In the genomic region with DNA sequence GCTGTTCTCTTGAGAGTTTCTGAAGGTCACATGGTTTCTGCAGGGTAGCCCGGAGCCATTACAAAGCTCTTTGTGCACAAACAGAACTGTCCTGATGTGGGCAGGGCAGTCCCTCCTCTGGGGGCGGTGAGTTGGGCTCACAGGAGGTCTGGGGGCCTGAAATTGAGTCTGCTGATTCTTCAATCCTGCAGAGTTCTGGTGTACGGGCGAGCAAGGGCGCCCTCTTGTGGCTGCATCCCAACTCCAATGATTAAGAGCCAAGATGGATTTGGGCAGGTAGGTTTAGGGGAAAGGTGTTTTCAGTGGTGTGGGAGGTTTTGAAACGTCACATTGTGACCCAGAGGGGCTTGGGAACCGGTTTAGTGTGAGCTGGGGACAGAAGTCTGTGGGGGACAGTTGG, we compare ENCODE assay signal across 8 mouse cellular contexts.
DNase-seq lines count a peak whose midpoint lies in the region; ATAC-seq lines count a peak whose summit lies in the region.

No protein-coding gene starts in this region.

- H3K27me3 ChIP-seq in forebrain, embryonic 11.5 days (ENCODE audit: control insufficient read depth, insufficient read depth, low read length), result no peaks in the 10 kb centered on the region
- no peaks in the 10 kb centered on the region for H3K27me3 ChIP-seq in splenic B cell, adult 2 months (ENCODE audit: control insufficient read depth, insufficient read depth, low read length, poor library complexity, severe bottlenecking)

- no peak overlapping the region for H3K4me3 ChIP-seq in forebrain, embryonic 11.5 days (ENCODE audit: low read depth, low read length)

- no peaks in the 10 kb centered on the region for H3K36me3 ChIP-seq in forebrain, embryonic 11.5 days (ENCODE audit: control insufficient read depth, insufficient read depth, low read length)
- H3K36me3 ChIP-seq in splenic B cell, adult 2 months (ENCODE audit: control insufficient read depth, insufficient read depth, low read length, poor library complexity, severe bottlenecking), result no peaks in the 10 kb centered on the region

- no peak for ATAC-seq in forebrain, embryonic 11.5 days (replicated peaks; ENCODE audit: low FRiP score)

- no peaks in the 10 kb centered on the region for H3K4me1 ChIP-seq in forebrain, embryonic 11.5 days (replicated peaks; ENCODE audit: control insufficient read depth, insufficient read depth, low read length)

- DNase-seq in adrenal gland, adult 18-20 months (ENCODE audit: low spot score in 2 of 2), result peak; percentile 50 to 65
- no peak for DNase-seq in adrenal gland, postnatal 4 days (ENCODE audit: low spot score in 2 of 2)
- DNase-seq in 416B (ENCODE audit: low read depth), result peak; percentile 43
- peak; percentile 35 for DNase-seq in c-Kit-positive CD71-negative TER-119-negative erythroid progenitor cells, embryonic 14.5 days (ENCODE audit: low read depth)
- DNase-seq in forebrain, embryonic 11.5 days (ENCODE audit: low spot score), result peak; percentile 88
- peak; percentile 76 for DNase-seq in kidney, postnatal 10 days
- peak; percentile 83 for DNase-seq in mesoderm, embryonic 11.5 days (ENCODE audit: low read depth, low spot score)
- peak; percentile 60 for DNase-seq in splenic B cell, adult 2 months (ENCODE audit: low read depth, low spot score)

- no peaks in the 10 kb centered on the region for H3K9me3 ChIP-seq in forebrain, embryonic 11.5 days (ENCODE audit: control insufficient read depth, low read length)

- no peak overlapping the region for H3K27ac ChIP-seq in forebrain, embryonic 11.5 days (ENCODE audit: low read depth, low read length)

- H3K9ac ChIP-seq in forebrain, embryonic 11.5 days (ENCODE audit: low read length), result no peak overlapping the region

- H3K4me2 ChIP-seq in forebrain, embryonic 11.5 days (ENCODE audit: low read depth, low read length, severe bottlenecking), result no peak overlapping the region

- 2% methylated on average over 7 of the region's 7 CpGs for WGBS in forebrain, embryonic 11.5 days

Comparison
In these comparisons a context has a peak if more than half of its experiments do, and no peak if none do; other contexts are left out.
1. DNase-seq: peak in adrenal gland, adult 18-20 months (2 of 2), 416B (single experiment), c-Kit-positive CD71-negative TER-119-negative erythroid progenitor cells, embryonic 14.5 days (single experiment), forebrain, embryonic 11.5 days (single experiment), kidney, postnatal 10 days (single experiment), mesoderm, embryonic 11.5 days (single experiment) and splenic B cell, adult 2 months (single experiment); none in adrenal gland, postnatal 4 days (0 of 2).